Mouse (Mus musculus) cortical plate, adult 2 months (tissue): Measurements from ENCODE around the gene Abtb1.

Source experiments
- CTCF ChIP-seq: fragments of 200-500 bp; IDR thresholded peaks from 2 replicates; pipeline ENCODE4 v1.5.1; 2011; ENCODE audit warnings: mild to moderate bottlenecking, control low read depth, low read length; ENCODE audit not compliant: insufficient read depth; ENCODE audit errors: extremely low read depth
- POLR2A ChIP-seq: fragments of 200-500 bp; IDR thresholded peaks from 2 replicates; pipeline ENCODE4 v1.6.1; 2011; ENCODE audit warnings: mild to moderate bottlenecking, low read length, control low read depth; ENCODE audit not compliant: insufficient read depth; ENCODE audit errors: extremely low read depth

GRCm38 (mm10) chr6:88830112-88830702 lies 11.6 kb downstream of the Abtb1 start:
- TF ChIP-seq CTCF (no peak), POLR2A (no peak)
